Mouse (Mus musculus) 416B (cell line): ENCODE measurements around the gene Frat1.
A peak's percentile ranks its signal among the peaks of the same experiment; 100 is the strongest.

Source experiments
- DNase-seq: peaks from one replicate; pipeline ENCODE4 v3.0.0; 2011; ENCODE audit warnings: low read depth

Gene Frat1

DNA sequence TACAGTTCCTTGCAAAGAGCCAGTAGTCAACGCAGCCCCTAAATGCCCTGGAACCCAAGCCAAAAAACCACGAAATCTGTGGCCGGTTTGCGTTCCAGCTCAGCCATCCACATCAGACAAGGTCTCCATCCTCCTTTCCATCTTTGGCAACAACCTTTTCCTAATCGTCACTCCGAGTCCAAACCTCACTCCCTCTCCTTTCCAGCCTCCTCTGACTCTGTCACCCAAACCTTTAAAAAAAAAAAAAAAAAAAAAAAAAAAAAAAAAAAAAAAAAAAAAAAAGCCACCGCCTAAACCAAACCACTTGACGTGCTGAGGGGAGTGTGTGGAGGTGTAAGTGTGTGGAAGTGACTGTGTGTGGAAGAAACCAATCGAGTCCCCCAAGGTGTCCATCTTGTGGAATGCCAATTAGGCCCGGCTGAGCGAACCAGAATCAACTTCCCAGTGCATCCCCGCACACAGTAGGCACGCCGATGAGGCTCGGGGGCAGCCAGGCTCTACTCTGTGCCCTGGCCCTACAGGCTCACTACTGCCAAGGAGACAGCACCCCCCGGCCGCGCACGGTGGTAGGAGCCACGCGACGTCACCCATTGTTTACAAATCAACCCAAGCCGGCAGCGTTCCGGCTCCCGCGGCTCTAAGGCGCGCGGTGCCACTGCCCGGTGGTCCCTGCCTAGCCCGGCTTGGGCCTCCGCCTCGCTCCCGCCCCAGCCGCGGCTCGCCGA lies at the start of gene Frat1:
TSS of gene Frat1 (plus strand) at position 590 of the 725 bp plus-strand sequence.
- peak; percentile 96 for DNase-seq

DNA sequence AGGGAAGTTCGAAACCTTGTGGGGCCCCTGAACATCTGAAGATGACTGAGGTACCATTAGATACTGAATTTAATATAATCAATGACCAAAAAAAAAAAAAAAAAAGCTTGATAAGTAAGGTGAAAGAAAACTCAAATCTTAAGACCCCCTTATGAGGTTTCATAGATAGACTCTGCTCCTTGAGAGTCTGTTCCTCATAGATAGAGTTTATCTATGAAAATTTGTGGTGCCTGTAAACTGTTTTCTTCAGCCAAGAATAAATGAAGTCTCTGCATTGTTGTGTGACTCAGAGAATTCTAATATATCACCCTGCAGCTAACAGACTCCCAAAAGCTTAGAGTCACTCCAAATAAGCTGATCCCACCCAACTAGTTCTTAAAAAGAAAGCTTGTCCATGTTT lies 42.9 kb upstream of the Frat1 start:
- DNase-seq: no peak

DNA sequence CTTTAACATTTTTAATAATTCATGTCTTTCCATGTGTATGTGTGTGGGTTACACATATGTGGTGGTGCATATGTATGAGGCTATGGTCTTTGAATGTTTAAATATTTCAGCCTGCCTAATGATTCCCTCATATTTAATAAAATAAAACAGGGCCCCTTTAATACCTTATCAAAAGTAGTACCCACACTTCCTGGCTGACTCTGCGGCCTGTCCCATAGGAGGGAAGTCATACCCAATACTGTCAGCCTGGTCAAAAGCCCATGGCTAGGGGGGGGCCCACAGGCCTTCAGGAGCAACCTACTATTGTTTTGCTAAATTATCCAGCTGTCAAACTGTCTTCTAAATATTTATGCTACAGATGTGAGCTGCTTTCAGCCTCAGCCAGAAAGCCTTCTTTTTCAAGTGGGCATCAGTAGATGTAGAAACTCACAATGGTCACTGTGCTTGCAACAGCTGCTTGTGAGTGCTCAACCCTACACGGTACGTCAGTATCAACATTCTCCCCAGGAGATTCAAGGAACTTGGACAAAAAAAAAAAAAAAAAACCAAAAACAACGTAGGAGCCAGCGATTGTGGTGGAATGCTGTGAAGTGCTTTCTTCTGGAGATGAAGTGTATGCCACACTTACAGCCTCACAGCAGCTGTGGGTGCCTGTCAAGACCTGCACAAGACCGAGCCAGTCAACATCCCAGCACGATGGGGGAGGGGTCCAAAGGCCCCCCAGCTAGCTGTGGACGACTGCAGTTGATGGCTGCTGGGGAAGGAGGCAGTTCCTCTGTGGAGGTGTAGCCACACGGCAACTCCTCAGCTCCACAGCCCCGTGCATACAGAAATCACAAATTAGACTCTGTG lies 40.4 kb upstream of the Frat1 start:
- DNase-seq: peak; percentile 19

DNA sequence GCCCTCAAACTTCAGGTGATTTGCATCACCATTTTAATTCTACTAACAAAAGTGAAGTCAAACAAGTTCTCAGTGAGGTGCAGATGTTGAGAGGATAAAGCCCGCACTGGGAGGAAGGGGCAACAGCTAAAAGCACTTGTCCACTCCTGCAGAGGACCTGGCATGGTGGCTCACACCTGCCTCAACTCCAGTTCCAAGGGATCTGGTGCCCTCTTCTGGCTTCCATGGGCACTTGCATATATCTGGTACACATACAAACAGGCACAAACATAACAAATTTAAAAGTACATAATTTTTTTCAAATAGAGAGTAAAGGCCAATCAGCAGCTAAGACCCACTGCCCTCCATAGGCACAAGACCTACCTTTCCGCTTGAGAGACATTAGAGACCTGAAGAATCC lies 38.4 kb upstream of the Frat1 start:
- DNase-seq: peak; percentile 45

DNA sequence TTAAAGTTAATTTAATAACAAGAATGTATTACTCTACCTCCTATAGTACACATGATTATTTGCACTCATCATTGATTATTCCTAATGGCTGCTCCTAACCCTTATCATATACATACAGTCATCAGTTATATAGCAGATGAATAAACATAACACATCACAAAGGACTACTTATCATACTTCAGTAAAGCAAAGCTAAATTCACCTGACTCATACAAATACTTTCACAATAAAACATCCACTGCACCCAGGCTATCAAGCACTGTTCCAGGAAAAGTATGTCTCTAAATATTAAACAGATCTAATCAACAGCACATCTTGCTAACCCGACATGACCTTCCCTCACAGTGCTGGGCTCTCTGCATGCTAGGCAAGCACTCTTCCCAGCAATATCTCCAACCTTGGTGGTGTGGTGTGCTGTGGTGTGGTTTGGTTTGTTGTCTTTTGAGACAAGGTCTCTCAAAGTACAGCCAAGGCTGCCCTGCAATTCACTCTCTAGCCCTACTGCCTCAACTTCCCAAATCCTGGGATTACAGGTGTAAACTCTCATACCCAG lies 36.8 kb upstream of the Frat1 start:
- no peak for DNase-seq

DNA sequence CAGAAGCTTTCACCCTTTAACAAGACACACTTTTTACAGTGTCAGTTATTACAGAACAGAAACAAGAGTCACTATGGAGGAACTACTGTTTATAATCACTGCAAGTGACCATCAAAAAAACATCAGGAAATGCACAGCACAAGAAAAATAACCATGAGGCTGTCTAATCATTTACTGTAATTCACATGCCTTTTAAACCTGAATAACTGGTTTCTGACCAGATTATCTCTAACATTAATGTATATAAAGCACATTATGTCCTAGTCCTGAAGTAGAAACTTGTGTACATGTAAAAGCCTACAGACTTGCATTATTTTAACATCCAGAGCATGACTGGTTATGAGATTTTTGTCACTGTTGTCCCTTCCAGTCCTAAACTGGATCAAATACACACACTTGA lies 35.8 kb upstream of the Frat1 start:
- no peak for DNase-seq

DNA sequence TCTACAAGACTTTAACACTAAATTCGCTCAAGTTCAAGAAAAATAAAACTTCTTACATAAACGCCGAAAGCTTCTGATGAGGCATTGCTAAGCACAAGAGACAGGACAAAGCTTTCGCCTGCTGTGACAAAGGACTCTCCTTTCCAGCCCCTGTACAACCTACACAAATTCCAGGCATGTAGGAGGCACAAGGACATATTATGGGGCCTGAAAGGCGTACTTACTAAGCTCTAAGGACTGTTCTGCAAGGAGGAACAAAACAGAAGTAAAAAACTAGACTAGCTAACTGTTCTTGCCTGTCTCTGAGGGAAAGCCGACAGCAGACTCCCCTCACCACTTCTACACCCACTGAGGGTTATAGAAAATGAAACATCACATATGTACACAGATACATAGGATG lies 34.9 kb upstream of the Frat1 start:
- no peak for DNase-seq

DNA sequence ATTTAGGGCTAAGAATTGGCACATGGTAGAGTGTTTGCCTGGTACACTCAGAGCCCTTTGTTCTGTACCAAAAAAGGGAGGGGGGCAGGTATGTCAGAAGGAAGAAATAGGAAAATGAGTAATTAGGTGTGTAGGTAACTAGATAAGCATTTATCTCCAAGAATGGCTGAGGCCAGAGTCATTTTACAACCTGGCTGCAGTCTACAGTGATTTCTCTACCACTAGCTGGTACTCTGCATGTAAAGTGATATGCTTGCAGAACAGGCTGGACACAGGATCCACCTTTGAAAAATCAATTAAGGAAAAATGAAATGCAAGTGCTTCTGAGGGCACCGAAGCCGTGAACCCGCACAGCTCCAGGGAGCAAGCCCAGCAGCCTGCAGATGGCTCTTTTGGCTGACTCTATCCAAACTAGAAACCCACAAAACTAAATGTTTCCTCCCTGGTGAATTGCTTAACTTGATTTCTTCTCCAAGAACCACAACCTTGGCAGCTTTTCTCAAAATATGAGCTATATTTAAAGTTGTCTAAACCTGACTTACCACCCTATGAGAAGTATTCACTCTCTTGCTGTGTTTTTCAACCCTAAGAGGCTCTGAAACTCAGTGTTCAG lies 33.5 kb upstream of the Frat1 start:
- DNase-seq: peak; percentile 79

DNA sequence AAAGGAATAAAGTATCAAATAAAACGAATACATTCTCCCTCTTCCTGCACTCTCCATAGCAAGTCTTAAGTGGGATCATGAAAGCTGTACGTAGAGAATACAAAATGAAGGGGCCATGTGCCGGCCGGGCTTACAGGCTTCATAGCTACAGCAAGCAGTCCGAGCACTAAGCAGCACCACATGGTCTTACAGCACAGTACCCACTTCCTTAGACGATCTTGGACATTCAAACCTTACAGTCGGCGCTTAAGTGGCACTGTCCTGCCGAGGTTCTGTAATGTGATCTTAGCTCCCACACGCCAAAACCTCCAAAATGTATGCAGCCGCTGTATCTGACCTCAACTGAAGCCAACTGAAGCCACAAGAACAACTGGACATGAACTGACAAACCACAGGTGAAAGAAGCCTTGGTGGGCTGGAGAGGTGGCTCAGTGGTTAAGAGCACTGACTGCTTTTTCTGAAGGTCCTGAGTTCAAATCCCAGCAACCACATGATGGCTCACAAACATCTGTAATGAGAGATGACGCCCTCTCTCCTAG lies 32.9 kb upstream of the Frat1 start:
- peak; percentile 97 for DNase-seq

DNA sequence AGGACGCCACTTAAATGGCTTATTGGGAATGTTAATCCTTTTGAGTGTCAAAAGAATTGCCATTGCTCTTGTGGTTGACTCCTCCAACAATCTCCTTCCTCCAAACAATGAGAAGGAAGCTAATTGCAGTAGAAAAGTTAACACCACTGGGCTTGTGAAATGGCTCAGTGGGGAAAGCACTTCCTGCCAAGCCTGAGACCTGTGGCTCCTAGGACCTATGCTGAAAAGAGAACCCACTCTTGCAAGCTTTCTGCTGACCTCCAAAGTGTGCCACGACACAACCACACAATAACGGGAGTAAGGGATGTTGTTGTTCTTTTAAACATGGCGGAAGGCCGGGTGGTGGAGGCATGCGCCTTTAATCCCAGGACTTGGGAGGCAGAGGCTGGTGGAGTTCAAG lies 32.2 kb upstream of the Frat1 start:
- DNase-seq: peak; percentile 84

DNA sequence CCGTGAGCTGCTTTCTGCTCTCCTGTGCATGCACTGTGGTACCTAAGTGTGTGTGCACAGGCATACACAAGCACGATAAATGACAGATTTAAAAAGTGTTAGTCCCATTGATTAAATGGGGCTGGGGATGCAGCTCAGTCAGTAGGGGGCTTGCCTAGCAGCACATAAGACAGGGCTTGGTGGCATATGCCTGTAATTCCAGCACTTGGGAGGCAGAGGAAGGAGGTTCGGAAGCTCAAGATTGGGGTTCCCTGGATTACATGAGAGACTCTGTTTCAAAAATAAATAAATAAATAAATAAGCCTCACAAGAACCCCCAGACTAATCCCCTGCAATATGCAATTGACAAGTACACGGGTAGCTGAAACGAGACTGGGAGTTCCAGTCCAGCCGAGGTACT lies 29.3 kb upstream of the Frat1 start:
- no peak for DNase-seq

DNA sequence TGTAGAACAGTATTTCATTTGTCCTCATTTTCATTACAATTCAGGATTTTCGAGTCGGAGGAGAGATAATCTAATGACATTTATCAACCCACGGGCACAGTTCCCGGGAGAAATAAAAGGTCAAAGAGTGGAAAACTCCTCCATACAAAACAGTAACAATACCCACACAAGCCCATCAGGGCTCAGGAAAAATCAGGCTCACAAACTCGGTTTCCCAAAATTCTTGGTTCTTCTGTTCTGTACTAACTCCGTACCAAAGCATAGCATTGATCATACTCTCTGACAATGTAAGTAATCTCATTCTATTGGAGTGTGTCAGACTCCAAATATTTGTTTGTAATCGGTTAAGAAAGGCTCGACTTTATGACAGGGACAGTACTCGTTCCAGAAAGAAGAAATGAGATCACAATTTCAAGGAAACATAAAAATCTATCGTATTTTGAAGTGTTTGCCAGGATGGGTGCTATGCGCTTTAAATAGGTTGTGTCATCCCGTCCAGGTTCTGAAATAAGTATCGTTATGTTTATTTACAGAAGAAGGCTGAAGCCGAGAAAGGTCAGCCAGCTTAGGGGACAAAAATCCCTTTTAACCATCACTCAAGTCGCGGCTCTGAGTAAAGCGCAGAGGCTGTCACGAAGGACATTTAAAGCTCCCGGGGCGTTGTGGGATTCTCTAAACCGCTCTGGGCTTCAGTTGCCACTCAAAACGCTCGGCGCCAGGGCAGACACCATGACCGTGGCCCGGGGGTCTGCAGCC lies 28.6 kb upstream of the Frat1 start:
- DNase-seq: no peak

DNA sequence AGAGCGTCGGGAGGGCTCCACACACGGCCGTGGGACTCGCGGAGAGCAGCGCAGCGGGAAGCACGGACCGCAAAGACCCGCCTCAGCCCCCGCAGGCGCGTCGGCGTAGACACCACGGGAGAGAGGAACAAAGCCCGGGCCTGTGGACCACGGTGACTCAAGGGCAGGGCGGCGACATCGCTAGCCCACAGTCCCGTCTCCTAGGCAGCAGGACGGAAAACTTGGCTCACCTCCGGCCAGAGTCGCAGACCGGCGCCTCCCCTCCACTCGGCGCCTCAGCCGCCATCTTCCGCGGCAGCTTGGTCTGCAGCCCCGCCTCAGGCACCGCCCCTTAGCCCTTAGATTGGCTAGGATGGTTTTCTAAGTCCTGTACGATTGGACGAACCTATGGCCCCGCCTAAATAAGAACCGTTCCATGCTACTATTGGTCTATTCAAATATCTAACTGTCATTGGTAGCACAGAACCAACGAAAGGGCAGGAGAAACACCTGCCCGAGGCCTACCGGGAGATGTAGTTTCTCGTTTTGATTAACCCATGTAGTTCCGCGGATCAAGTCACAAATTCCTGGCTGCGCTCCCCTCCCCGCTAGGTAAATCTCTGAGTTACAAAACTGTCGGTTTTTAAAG lies 27.9 kb upstream of the Frat1 start, which contains the start of gene Arhgap19:
TSS of gene Arhgap19 (minus strand) at position 306 of the 628 bp plus-strand sequence.
- DNase-seq: peak; percentile 98

DNA sequence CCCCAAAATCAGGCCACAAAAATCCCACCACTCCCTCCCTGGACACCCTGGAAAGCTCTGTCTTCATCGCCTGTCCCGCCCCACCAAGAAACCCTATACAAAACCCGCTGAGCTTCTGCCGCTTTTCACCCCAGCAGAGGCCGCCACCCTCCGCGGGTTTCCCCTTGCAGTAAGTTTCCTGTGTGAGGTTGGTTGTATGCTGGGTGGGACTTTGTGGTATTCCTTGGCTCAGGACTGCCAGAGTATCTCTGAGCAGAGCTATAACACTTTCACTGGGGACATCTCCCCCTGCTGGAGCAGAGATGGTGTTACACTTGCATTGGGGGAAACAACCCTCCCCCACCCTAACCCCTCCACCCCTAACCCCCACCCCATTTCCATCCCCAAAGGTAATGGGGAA lies 26.4 kb upstream of the Frat1 start:
- peak; percentile 85 for DNase-seq

DNA sequence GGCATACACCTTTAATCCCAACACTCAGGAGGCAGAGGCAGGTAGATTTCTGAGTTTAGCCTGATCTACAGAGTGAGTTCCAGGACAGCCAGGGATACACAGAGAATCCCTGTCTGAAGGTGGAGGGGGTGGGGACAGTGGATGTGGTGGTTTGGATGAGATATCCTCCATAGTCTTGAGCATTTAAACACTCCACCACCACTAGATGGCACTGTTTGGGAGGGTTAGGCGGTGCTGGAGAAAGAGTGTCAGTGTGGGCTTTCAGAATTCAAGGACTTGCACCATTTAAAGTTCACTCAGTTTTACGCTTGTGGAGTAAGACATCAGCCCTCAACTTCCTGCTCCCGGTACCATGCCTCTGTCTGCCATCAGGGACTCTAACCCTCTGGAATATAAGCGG lies 23.9 kb upstream of the Frat1 start:
- peak; percentile 33 for DNase-seq

DNA sequence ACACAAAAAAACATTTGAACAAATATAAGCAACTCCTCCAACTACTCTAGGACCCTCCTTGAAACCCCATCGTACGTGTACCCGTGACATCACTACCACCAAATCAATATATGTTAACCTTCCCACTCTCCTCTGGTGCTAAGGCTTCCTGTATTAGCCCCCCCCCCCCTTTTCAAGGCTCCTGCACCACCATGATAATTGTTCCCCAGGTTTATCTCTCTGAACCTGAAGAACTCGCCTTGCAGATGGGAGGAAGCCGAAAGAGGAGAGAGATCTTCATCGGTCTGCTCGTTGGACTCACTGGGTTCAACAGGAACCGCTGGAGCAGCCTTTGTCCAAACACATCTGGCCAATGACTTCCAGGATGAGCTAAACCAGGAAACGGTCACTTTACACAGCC lies 22.3 kb upstream of the Frat1 start:
- DNase-seq: no peak

DNA sequence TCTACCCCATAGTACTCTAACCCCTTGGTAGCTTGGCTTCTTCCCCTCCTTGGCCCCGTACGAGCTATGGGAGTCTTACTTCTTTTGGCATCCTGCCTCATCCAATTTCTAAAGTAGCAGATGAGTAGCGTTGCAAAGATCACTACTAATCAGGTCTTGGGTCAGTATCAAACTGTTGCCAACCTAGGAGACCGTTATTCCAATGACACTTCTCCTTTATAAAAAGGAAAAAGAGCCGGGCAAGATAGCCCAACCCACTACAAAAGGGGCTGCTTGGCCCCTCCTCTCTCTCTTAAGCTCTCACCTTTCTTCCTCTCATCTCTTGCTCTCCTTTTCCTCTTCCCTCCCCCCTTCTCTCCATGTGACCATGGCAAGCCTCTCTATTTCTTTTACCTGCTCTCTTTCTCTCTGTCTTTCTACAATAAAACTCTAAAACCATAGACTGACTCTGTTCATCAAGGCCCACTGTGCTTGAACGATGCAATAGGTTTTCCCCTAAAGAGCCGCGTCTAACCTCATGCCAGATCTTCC lies 21.6 kb upstream of the Frat1 start:
- no peak for DNase-seq

DNA sequence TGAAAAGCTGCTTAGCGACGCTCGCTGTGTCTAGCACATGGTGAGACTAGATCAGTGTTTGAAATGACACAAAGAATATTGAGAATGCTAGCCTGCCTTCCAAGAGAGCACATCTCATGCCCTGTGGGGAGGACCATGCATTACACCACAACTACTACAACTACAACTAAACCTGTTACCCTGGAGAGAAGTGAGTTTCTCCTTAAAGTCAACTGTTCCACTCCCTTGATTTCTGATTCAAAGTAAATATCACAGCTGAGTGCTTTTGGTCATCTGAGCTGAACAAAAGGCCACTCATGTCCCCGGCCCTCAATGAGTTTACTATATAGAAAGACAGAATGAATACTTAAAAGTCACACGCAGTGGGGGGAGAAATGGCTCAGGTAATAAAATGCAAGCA lies 19.7 kb upstream of the Frat1 start:
- DNase-seq: no peak

DNA sequence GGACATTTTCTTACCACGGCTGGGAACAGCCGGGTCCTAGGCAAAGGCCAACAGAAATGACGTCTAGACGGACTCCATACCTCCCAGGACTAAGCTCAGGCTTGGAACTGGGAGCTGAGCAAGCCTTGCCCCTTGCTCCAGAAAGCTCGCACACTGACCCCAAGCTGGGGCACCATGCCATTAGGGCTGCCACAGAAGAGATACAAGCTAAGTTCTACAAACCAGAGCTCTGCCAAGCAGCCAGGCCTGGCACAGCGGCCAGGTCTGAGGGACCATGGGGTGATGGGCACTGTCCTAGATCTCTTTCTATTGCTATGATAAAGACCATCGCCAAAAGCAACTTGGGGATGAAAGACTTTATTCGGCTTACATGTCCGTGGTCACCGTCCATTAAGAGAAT lies 17.2 kb upstream of the Frat1 start:
- no peak for DNase-seq

DNA sequence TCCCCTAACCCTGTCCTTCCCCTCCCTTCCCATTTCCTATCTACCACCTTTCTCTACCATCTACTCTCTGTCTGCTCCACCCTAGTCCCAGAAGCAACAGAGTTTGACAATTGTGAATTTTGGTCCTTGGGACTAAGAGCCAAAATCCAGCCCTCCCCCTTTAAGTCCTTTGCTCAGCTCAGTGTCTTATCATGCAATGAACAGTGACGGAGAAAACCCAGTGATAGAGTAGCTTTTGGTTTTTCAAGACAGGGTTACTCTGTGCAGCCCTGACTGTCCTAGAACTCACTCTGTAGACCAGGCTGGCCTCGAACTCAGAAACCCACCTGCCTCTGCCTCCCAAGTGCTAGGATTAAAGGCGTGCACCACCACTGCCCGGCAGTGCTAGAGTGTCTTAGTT lies 16.4 kb upstream of the Frat1 start:
- no peak for DNase-seq

DNA sequence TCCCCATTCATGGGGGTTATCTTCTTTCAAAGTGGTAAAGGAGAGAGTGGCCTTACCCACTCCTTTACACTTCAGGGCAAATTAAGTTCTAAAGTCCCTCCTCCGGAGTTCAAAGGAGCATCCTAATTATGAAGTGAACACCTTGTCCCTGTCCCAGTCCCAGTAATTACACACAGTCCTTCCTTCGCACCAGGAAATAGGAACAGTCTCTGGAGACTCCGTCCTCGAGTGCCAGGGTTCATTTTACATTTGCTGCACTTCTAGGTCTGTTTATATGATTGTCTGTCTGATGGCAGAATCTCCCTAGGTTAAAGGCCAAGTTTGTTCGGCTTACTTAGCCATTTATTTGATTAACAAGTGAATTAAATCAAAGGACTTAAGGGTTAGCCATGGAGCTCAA lies 13.4 kb upstream of the Frat1 start:
- no peak for DNase-seq
